Mouse (Mus musculus) layer of hippocampus, adult 9-11 months (tissue): ENCODE data around the gene Cep152.

Experiments used
- DNase-seq: peaks from one replicate; pipeline ENCODE4 v3.0.0; 2022

The Cep152 gene

GRCm38 (mm10) chr2:125624837-125625351 is at the start of gene Cep152:
Gene Cep152 (minus strand): TSS chr2:125625113.
- DNase-seq, result peak; percentile 97

- peak; percentile 82 for DNase-seq
Measured at GRCm38 (mm10) chr2:125672957-125673631, 48.2 kb upstream of the Cep152 start, which contains the start of gene Eid1. Gene Eid1 (plus strand): TSS chr2:125673095.

- no peak for DNase-seq
Measured at GRCm38 (mm10) chr2:125672568-125672956, 47.6 kb upstream of the Cep152 start.

- DNase-seq, result no peak
Measured at GRCm38 (mm10) chr2:125670846-125671245, 45.9 kb upstream of the Cep152 start.

- no peak for DNase-seq
Measured at GRCm38 (mm10) chr2:125667721-125668120, 42.8 kb upstream of the Cep152 start.

- no peak for DNase-seq
Measured at GRCm38 (mm10) chr2:125667184-125667583, 42.3 kb upstream of the Cep152 start.

GRCm38 (mm10) chr2:125666668-125667067 is 41.8 kb upstream of the Cep152 start:
- DNase-seq, result no peak

GRCm38 (mm10) chr2:125665909-125666308 is 41.0 kb upstream of the Cep152 start:
- no peak for DNase-seq

- no peak for DNase-seq
Measured at GRCm38 (mm10) chr2:125665213-125665612, 40.3 kb upstream of the Cep152 start.

GRCm38 (mm10) chr2:125662517-125662916 is 37.6 kb upstream of the Cep152 start:
- DNase-seq, result no peak

GRCm38 (mm10) chr2:125661156-125661555 is 36.2 kb upstream of the Cep152 start:
- no peak for DNase-seq

- no peak for DNase-seq
Measured at GRCm38 (mm10) chr2:125660537-125661130, 35.7 kb upstream of the Cep152 start.

GRCm38 (mm10) chr2:125659823-125660536 is 35.1 kb upstream of the Cep152 start:
- peak; percentile 53 for DNase-seq

GRCm38 (mm10) chr2:125655391-125655790 is 30.5 kb upstream of the Cep152 start:
- no peak for DNase-seq

- no peak for DNase-seq
Measured at GRCm38 (mm10) chr2:125653286-125653685, 28.4 kb upstream of the Cep152 start.

GRCm38 (mm10) chr2:125651563-125651962 is 26.6 kb upstream of the Cep152 start:
- DNase-seq, result no peak

GRCm38 (mm10) chr2:125650742-125651352 is 25.9 kb upstream of the Cep152 start:
- no peak for DNase-seq

- DNase-seq, result no peak
Measured at GRCm38 (mm10) chr2:125650038-125650437, 25.1 kb upstream of the Cep152 start.

GRCm38 (mm10) chr2:125644912-125645311 is 20.0 kb upstream of the Cep152 start:
- no peak for DNase-seq

- no peak for DNase-seq
Measured at GRCm38 (mm10) chr2:125637331-125637730, 12.4 kb upstream of the Cep152 start.

GRCm38 (mm10) chr2:125630010-125630409 is 5.1 kb upstream of the Cep152 start:
- DNase-seq, result no peak

- DNase-seq, result no peak
Measured at GRCm38 (mm10) chr2:125628487-125628886, 3.6 kb upstream of the Cep152 start.

- DNase-seq, result no peak
Measured at GRCm38 (mm10) chr2:125626536-125626935, 1.6 kb upstream of the Cep152 start.
